Mouse (Mus musculus): ENCODE measurements at regions not wholly inside any gene's neighbourhood (a gene's known extent, or its start where the extent isn't known, plus 50 kb on each side); places are given as distances from the start of the nearest gene placed in this dataset.

DNA sequence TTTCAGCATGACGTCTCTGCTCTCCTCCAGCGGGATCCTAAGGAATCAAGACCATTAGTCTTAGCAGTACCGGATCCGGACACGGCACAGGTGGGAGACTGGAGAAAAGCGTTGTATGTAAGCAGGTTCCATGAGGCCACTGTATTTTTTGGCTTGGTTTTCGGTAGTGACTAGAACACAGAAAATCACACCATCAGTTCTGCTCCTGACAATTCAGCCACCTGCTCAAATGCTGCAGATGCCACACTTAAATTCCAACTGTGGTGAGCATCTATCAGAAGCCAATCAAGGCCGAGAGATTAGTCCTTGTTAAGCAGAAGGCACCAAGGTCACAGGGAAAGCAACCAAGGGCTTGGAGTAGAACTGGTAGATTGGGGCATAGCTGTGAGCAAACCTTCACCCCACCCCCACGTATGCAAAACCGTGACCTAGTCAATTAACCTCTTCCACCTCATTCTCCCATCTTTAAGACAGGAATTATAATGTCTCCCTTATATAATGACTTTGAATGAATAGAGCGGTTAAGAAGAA, 452.2 kb downstream of the Bnc2 start:
- no peak for DNase-seq (ENCODE audit: low spot score)

DNA sequence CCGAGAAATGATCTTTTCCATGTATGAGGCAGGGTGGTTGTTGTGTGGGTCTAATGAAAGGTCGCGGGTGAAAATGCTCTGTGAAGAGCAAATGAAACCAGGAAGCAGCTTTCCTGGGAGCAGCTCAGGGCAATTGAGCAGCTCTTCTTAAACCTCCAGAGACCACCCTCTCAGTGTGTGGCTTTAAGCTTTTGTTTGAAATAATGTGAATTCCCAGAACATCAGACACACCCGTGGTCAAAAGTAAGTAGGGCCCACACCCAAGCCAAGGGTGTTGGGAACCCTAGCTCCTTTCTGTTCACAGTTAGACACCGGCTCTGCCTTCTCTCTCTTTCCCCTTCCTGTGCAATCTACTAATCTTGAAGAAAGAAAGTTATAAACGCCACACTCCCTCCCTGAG, 450.5 kb downstream of the Bnc2 start:
- DNase-seq (ENCODE audit: low spot score), result no peak

Data from left cerebral cortex, adult 11 months (tissue).